Mouse (Mus musculus) liver, embryonic 14.5 days (tissue): ENCODE data around the gene Nbeal2.

Experiments used
- CTCF ChIP-seq: IDR thresholded peaks from 2 replicates; pipeline ENCODE4 v1.5.1; 2016; ENCODE audit warnings: antibody characterized with exemption, low read depth, control low read depth
- EP300 ChIP-seq: IDR thresholded peaks from 2 replicates; pipeline ENCODE4 v1.6.1; 2016; ENCODE audit warnings: antibody characterized with exemption, low read depth

- no peak for TF ChIP-seq CTCF
- no peak for TF ChIP-seq EP300
Measured at GRCm38 (mm10) chr9:110583521-110583920, 70.4 kb downstream of the Nbeal2 start.
